Mouse (Mus musculus): ENCODE measurements around the gene Cmss1.

DNA sequence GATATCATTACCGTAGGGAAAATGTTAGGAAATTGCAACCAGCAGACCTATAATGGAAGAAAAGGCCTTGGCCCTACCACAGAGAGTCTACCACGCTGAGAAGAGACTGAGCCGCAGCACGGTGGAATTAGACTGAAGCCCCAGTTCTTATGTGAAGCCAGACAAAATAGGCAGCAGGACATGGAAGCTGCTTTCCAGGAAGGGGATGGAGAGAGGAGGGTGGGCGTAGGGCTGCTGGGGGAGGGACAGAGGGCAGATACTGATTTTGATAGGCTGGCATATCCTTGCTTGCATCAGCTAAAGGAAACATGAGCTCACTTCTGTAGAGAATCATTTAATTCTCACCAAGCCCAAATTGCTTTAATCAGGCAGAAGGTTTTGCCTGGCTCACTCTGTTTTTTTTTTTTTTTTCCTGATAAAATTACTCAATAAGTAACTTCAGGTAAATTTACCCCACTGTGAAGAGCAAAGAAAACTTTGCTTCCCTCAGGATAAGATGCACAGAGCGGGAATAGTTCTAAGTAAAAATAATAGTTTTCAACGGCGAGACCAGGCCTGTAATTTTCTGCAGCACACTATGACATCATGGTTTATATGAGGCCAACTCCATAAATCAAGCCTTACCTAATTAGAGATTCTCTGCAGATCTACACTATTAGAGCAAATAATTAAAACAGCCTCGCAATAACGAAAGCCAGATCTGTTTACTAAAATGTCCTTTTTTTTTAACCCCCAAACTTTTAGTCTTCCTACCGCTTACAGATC is 169.0 kb downstream of the Cmss1 start:
- TF ChIP-seq CTCF (IDR thresholded peaks at IDR 0.05; ENCODE audit: low read depth, low read length) (no peak), EP300 (IDR thresholded peaks at IDR 0.05; ENCODE audit: insufficient read depth, low read depth, low read length) (no peak), POLR2A (IDR thresholded peaks at IDR 0.05; ENCODE audit: insufficient read depth, low read length) (no peak)

Measured in ES-Bruce4 (cell line).